Mouse (Mus musculus): ENCODE results near the gene Cyp2j12.
"Not testable (repeated sequence)": the region's sequence is repeated elsewhere in the genome, so short reads cannot be mapped to it uniquely, and the experiment has no call there.

DNA sequence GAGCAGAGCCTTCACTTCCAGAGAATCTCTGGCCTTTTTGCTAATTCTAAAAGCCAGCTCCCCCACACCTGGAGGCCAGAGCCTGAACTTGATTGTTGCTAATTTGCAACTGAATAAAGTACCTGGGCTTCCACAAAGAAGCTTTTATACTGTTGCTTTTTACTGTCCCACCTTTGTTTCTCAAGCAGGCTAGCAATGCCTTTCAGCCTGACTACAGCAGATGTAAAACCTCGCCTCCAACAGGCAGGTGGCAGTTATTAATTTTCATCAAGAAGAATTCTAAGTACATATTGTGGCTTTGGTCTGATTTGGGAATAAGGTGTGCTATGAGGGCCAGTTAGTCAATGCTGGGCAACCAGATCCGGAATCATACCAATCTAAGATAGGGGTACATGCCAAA lies 47.7 kb upstream of the Cyp2j12 start:
- TF ChIP-seq GATA1 (IDR thresholded peaks at IDR 0.05; ENCODE audit: borderline replicate concordance, low read length); FLI1 (IDR thresholded peaks at IDR 0.05; ENCODE audit: low read length): not testable (repeated sequence)

Data from megakaryocyte, embryonic 14.5 days (primary cell).